Mouse (Mus musculus) bone marrow, adult 2 months (tissue): ENCODE measurements around the gene D8Ertd738e. TPM values are rescaled to one million over a fixed set of nuclear protein-coding genes. Genes with fewer than 3 reads are reported as not detected.

ENCODE experiments used
- H3K27ac ChIP-seq: fragments of 200-500 bp; 2 replicates; pipeline ENCODE4 v1.5.1; 2012; ENCODE audit warnings: low read depth, mild to moderate bottlenecking, control low read depth, inconsistent platforms, low read length; ENCODE audit not compliant: control insufficient read depth, poor library complexity, insufficient read depth
- H3K4me1 ChIP-seq: fragments of 200-500 bp; 2 replicates; pipeline ENCODE4 v1.6.1; 2011; ENCODE audit warnings: low read length; ENCODE audit not compliant: control insufficient read depth, insufficient read depth
- H3K4me3 ChIP-seq: fragments of 200-500 bp; replicated peaks from 2 replicates; pipeline ENCODE3; 2011; ENCODE audit warnings: mild to moderate bottlenecking, low read depth, low read length, control low read depth; ENCODE audit not compliant: control insufficient read depth
- CTCF ChIP-seq: fragments of 200-500 bp; IDR thresholded peaks from 2 replicates; pipeline ENCODE4 v1.5.1; 2011; ENCODE audit warnings: low read length, control low read depth; ENCODE audit not compliant: control insufficient read depth, insufficient read depth
- POLR2A ChIP-seq: fragments of 200-500 bp; IDR thresholded peaks from 2 replicates; pipeline ENCODE4 v1.6.1; 2011; ENCODE audit warnings: low read depth, mild to moderate bottlenecking, control low read depth, low read length, borderline replicate concordance; ENCODE audit not compliant: control insufficient read depth
- WGBS: fragments of 180-500 bp; shearing (Covaris S2); methylation state at CpG from one replicate; pipeline ENCODE4 v1.1.7; 2018; 5-methylcytosine and 5-hydroxymethylcytosine counted together
- polyA plus RNA-seq: library from polyadenylated mRNA; stranded (reverse); fragments of >200 nt; gene quantifications from 2 replicates; pipeline ENCODE4 v1.2.4, GENCODE M21; 2011; ENCODE audit warnings: low replicate concordance; ENCODE audit not compliant: missing spikeins, insufficient read depth, insufficient read length

The D8Ertd738e gene
- polyA plus RNA-seq, 1 experiment, result 196 TPM

DNA sequence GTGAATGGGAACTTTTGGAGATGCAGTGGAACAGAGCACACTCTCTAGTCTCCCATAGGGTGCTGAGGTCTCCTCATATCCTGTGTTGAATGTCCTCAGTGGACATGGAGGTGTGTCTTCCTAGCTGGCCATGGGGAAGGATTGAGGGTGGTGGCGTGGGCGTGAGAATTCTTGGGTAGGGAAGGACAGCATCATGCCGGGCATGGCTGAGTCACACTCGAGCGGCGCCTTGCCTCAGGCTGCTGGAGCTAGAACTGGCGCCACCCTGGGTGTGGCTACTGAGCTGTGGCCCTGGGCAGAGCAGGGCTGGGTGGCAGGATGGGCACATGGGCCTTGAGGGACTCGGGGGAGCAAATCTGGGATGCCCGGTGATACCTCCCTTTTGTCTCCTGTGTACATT lies 47.1 kb downstream of the D8Ertd738e start:
- peak overlapping the region; percentile 74 for H3K4me3 ChIP-seq
- H3K4me1 ChIP-seq, result peaks cover 11% of the 10 kb centered on the region
- 18% methylated on average over 9 of the region's 9 CpGs for WGBS
- peak overlapping the region; percentile 94 for H3K27ac ChIP-seq
- no peak for TF ChIP-seq CTCF
- peak; percentile 56; the same call in 1 of the 2 replicates for TF ChIP-seq POLR2A

DNA sequence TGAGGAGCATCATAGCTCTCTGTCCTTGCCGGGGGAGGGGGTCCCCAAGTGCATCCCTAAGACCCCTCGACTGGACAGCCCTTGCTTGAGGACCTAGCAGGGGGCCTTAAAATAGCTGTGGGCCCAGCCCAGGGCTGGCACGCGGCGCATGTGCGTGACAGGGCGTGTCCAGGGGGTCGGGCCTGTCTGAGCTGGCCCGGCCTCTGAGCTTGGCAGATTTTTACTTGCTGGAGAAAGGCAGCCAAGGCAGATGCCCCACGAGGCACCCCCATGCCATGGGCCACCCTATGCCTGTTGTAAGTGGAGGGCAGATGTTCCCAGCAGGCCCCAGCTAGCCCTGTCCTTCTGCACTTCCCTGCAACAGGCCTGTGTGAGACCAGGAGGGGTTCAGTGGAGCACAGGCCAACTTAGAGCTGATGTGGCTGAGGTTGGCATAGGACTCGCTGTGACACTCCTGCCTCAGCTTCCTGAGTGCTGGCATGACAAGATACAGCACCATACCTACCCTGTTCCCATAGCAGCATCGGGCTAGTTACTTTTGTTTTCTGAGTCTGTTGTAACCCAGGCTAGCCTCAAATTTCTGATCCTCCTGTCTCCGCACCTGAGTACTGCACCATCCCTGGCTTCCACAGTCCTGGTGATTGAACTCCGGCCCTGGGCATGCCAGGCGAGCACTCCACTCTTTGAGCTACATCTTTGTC lies 47.8 kb downstream of the D8Ertd738e start:
- peak overlapping the region; percentile 94 for H3K27ac ChIP-seq
- WGBS, result 17% methylated on average over 15 of the region's 15 CpGs
- TF ChIP-seq CTCF (peak; percentile 10; the same call in 1 of the 2 replicates), POLR2A (no peak)
- H3K4me3 ChIP-seq, result peak overlapping the region; percentile 74
- peaks cover 11% of the 10 kb centered on the region for H3K4me1 ChIP-seq

DNA sequence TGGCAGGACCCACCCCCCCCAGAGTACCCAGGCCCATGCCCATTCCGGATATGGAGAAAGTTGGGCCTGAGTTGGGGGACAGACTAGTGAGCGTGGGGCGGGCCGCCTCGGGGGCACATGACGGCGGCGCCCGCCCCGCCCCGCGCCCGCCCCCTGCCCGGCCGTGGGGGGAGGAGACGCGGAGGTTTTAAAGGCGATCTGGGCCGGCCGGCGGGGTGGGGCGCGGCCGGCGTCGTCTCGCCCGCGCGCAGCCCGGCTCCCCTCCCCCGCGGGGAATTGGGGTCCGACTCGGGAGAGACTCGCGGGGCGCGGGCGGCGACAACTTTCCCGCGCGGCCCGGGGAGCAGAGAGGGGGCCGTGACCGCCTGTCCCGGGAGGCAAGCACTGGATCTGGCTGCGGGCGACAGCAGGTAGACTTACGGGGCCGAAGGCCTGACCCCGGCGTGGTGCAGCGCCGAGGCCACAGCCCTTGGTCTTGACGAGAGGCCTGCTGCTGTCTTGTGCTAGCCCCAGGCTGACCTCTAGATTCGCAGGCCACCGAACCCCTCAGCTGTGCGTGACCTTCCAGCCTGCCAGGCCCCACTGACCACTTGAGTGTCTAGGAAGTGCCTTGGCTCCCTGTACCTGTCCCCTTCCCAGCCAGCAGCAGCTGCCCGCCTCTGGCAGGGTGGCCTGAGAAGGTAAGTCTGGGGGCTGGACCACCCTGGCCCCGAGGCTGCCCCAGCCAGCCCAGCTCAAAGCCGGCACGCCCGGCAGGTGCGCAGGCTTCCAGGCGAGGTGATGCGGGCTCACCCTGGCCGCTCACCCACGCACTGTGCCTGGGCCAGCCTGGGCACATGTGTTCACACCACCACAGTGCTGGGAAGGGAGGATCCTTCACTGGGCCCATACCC lies 48.6 kb downstream of the D8Ertd738e start:
- Histone ChIP-seq H3K4me1 (peaks cover 11% of the 10 kb centered on the region), H3K4me3 (peak overlapping the region; percentile 74), H3K27ac (peak overlapping the region; percentile 94)
- WGBS, result under 1% methylated on average over 65 of the region's 70 CpGs
- TF ChIP-seq CTCF, result no peak
- TF ChIP-seq POLR2A, result peak; percentile 50; the same call in 1 of the 2 replicates

DNA sequence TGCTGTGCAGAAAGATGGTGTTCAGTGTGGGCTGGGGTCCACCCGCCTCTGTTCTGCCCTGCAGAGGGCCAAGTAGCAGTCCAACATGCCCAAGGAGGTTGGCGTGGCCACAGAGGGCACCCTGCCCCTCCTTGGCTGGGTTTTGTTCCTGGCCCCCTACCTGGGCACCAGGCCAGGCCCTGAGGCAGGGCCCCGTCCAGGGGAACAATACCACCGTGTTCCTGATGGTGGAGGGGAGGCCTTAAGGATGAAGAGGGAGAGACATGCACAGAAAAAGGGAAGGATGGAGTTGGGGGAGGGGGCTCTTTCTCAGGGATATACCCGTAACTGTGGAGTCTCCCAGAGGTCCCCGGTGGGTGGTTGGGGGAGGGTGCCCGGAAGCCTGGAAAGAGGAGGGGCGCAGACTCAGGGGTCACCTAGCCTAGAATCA lies 49.4 kb downstream of the D8Ertd738e start:
- 23% methylated on average over 8 of the region's 8 CpGs for WGBS
- TF ChIP-seq POLR2A (no peak), CTCF (no peak)
- H3K4me1 ChIP-seq, result peaks cover 11% of the 10 kb centered on the region
- no peak overlapping the region; the same call in 1 of the 2 replicates for H3K27ac ChIP-seq
- no peak overlapping the region for H3K4me3 ChIP-seq

DNA sequence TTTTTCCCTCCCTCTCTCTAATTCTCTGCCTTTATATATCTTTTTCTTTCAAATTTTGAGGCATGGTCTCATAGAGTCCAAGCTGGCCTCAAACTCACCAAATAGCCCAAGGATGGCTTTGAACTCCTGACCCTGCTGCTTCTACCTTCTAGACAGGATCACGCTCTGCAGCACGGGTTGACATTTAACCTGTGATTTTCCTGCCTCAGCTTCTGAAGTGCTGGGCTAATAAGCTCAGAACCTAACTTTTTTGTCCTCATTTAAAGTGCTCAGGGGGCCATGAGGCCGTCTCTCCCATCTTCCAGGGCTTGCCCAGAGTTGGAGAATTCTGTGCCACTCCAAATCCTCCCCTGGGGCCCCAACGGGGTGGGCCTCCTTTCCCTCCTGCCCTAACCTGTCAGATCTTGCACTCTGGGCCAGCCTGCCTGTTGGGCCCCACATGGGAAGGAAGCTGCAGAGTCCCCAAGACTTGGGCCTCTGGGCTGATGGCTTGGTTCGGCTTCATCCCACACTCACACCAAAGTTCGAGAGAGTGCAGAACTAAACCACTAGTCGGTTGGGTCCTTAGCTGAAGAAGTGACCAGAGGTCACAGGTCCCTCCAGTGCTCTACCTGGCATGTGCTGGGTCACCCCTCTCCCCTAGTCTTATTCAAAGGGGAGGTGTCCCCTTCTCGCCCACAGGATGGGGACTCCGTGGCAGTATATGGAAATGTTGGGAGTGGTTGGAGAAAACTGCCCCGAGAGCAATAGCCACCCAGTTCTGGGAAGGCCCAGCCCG lies 50.0 kb downstream of the D8Ertd738e start:
- Histone ChIP-seq H3K27ac (0 out of 2 replicates have a peak overlapping the region, but pooled peaks have one; percentile 2), H3K4me1 (peaks cover 11% of the 10 kb centered on the region)

DNA sequence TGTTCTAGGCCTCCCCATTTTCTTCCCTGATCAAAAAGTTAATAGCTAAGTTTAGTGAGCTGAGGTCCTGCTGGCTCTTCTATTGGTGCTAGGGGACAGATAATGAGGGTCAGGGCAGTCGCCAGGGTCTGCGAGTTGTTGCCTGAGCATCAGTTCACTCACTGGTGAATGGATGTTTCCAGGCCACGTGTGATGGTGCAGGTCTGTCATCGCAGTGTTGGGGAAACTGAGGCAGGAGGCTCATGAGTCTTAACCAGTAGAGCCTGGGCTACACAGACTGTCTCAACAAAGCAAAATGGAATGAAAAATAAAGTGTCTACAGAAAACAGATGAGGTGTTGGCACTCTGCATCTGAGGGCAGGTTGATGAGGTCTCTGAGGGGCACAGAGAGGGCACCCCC lies 50.6 kb downstream of the D8Ertd738e start:
- Histone ChIP-seq H3K4me3 (no peak overlapping the region), H3K27ac (peak overlapping the region; percentile 64; the same call in 1 of the 2 replicates), H3K4me1 (peaks cover 11% of the 10 kb centered on the region)
- TF ChIP-seq POLR2A, result no peak
- no peak for TF ChIP-seq CTCF
- 39% methylated on average over 4 of the region's 4 CpGs for WGBS

More for the DNA sequence above, 50.0 kb downstream of the D8Ertd738e start:
- WGBS, result 52% methylated on average over 11 of the region's 11 CpGs
- TF ChIP-seq POLR2A (no peak), CTCF (no peak)
- no peak overlapping the region for H3K4me3 ChIP-seq

DNA sequence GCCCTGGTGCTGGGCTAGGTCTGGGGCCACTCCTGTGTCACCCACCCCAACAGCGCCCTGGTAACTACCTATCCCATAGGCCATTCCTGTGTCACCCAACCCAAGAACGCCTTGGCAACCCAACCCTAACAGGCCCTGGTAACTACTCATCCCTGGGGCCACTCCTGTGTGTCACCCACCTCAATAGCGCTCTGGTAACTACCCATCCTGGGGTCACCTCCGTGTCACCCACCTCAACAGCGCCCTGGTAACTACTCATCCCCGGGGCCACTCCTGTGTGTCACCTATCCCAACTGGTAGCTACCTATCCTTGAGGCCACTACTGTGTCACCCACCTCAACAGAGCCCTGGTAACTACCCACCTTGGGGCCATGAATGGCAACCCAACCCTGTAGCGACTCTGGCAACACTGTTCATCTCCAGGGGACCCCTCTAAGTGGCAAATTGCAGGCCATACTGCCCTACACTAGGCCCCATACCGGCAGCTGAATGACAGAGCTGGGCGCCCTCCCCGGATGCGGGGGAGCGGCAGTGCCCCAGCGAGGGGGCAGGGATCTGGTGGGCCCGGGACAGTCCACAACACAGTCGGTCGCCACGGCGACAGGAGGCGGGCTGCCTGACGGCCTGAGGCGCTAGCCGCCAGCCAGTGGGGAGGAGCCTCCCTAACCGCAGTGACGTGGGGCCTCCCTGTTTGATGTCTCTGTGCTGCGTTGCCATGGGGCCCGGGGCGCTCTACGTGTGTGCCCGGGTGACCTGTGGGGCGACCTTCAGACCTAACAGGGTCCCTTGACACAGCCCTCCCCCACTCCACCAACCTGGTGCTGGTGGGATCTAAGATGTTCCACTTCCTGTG lies 51.4 kb downstream of the D8Ertd738e start:
- H3K27ac ChIP-seq, result peak overlapping the region; percentile 64
- H3K4me3 ChIP-seq, result peak overlapping the region; percentile 47
- peaks cover 11% of the 10 kb centered on the region for H3K4me1 ChIP-seq
- WGBS, result 1% methylated on average over 30 of the region's 30 CpGs
- TF ChIP-seq CTCF (no peak), POLR2A (peak; percentile 17; the same call in 1 of the 2 replicates)
